Mouse (Mus musculus) cerebellum, adult 2 months (tissue): ENCODE data around the gene Golgb1.

ENCODE experiments used
- CTCF ChIP-seq: fragments of 200-500 bp; IDR thresholded peaks from 2 replicates; pipeline ENCODE4 v1.5.1; 2011; ENCODE audit warnings: low read depth, mild to moderate bottlenecking, control low read depth, low read length, moderate library complexity, borderline replicate concordance; ENCODE audit not compliant: insufficient read depth
- POLR2A ChIP-seq: fragments of 200-500 bp; IDR thresholded peaks from 2 replicates; pipeline ENCODE4 v1.6.1; 2011; ENCODE audit warnings: low read length, control low read depth, borderline replicate concordance; ENCODE audit not compliant: insufficient read depth

- no peak for TF ChIP-seq CTCF
- no peak for TF ChIP-seq POLR2A
Measured at GRCm38 (mm10) chr16:36827611-36828053, 47.3 kb upstream of the Golgb1 start.
